Comparison of ENCODE assay signal across 13 mouse cellular contexts in genomic region chr12:16155791-16156558, GRCm38 (mm10).
DNase-seq lines count a peak whose midpoint lies in the region; ATAC-seq and TF ChIP-seq lines count a peak whose summit lies in the region.
"Had no signal": no experiment of that assay in that cellular context is flagged by ENCODE, and none has a peak within 500 bp of the region (broad histone marks: within the 10 kb centered on the region; RNA-seq: fewer than 3 reads in every experiment).

No protein-coding gene starts in this region.

- H3K27me3 ChIP-seq in forebrain, embryonic 15.5 days: no peaks in the 10 kb centered on the region
- no peaks in the 10 kb centered on the region for H3K27me3 ChIP-seq in midbrain, embryonic 12.5 days
- H3K27me3 ChIP-seq: embryonic facial prominence, embryonic 13.5 days; limb, embryonic 12.5 days; lung, embryonic 15.5 days had no signal

- TF ChIP-seq CTCF in layer of hippocampus, adult 2 months (conservative IDR thresholded peaks at IDR 0.05): peak; percentile 23

- ATAC-seq in forebrain, embryonic 15.5 days (replicated peaks): peak; percentile 77
- no peak; the same call in 1 of the 2 replicates for ATAC-seq in midbrain, embryonic 12.5 days (ENCODE audit: low FRiP score, low read depth)
- ATAC-seq: activated CD4-positive, CD25-positive, alpha-beta regulatory T cell, adult 4 months had no signal

- whole genome bisulfite sequencing in forebrain, embryonic 15.5 days: 10% methylated on average over 2 of the region's 2 CpGs
- 15% methylated on average over 2 of the region's 2 CpGs for WGBS in midbrain, embryonic 12.5 days

- peaks cover 9% of the 10 kb centered on the region for H3K4me1 ChIP-seq in forebrain, embryonic 15.5 days
- H3K4me1 ChIP-seq in midbrain, embryonic 12.5 days: peaks cover 3% of the 10 kb centered on the region; the same call in 1 of the 2 replicates
- H3K4me1 ChIP-seq: lung, embryonic 15.5 days had no signal

- no peak overlapping the region for H3K4me3 ChIP-seq in layer of hippocampus, adult 2 months
- no peak overlapping the region for H3K4me3 ChIP-seq in forebrain, embryonic 15.5 days
- no peak overlapping the region for H3K4me3 ChIP-seq in midbrain, embryonic 12.5 days
- H3K4me3 ChIP-seq: embryonic facial prominence, embryonic 13.5 days; limb, embryonic 12.5 days; lung, embryonic 15.5 days had no signal

- no peak overlapping the region for H3K27ac ChIP-seq in layer of hippocampus, adult 2 months
- H3K27ac ChIP-seq in forebrain, embryonic 15.5 days (replicated peaks): peak overlapping the region; percentile 53
- H3K27ac ChIP-seq in midbrain, embryonic 12.5 days (replicated peaks): peak overlapping the region; percentile 35; the same call in 1 of the 2 replicates
- H3K27ac ChIP-seq: embryonic facial prominence, embryonic 13.5 days; limb, embryonic 12.5 days; lung, embryonic 15.5 days had no signal

- no peak overlapping the region for H3K9ac ChIP-seq in forebrain, embryonic 15.5 days (replicated peaks)
- no peak overlapping the region for H3K9ac ChIP-seq in midbrain, embryonic 12.5 days (replicated peaks)
- H3K9ac ChIP-seq: embryonic facial prominence, embryonic 13.5 days; limb, embryonic 12.5 days; lung, embryonic 15.5 days had no signal

- no peaks in the 10 kb centered on the region for H3K36me3 ChIP-seq in forebrain, embryonic 15.5 days
- no peaks in the 10 kb centered on the region for H3K36me3 ChIP-seq in midbrain, embryonic 12.5 days
- H3K36me3 ChIP-seq: embryonic facial prominence, embryonic 13.5 days; limb, embryonic 12.5 days; lung, embryonic 15.5 days had no signal

- no peaks in the 10 kb centered on the region for H3K9me3 ChIP-seq in forebrain, embryonic 15.5 days
- no peaks in the 10 kb centered on the region for H3K9me3 ChIP-seq in midbrain, embryonic 12.5 days
- H3K9me3 ChIP-seq: embryonic facial prominence, embryonic 13.5 days; limb, embryonic 12.5 days; lung, embryonic 15.5 days had no signal

- DNase-seq in layer of hippocampus, adult 2 months (ENCODE audit: low spot score in 2 of 2): no peak
- no peak for DNase-seq in layer of hippocampus, adult 11-12 months (ENCODE audit: low spot score)
- peak; percentile 24 for DNase-seq in Muller cell, postnatal 12 days (ENCODE audit: inconsistent ontology term)
- no peak for DNase-seq in embryo, embryonic 9.5 days (ENCODE audit: extremely low spot score)
- DNase-seq in ovary, postnatal 36 days (ENCODE audit: low spot score): no peak
- DNase-seq: kidney, adult 8-10 months; retina, postnatal 1 day had no signal

- H3K4me2 ChIP-seq in forebrain, embryonic 15.5 days (replicated peaks): no peak overlapping the region
- no peak overlapping the region for H3K4me2 ChIP-seq in midbrain, embryonic 12.5 days (replicated peaks)
- H3K4me2 ChIP-seq: embryonic facial prominence, embryonic 13.5 days; limb, embryonic 12.5 days; lung, embryonic 15.5 days had no signal
